Mouse (Mus musculus) heart, postnatal 14 days (tissue): ENCODE measurements around the gene Pitpnc1. TPM values are rescaled to one million over a fixed set of nuclear protein-coding genes. Genes with fewer than 3 reads are reported as not detected.

Source experiments
- DNase-seq, 2 experiments: peaks; one replicate each; pipeline ENCODE4 v3.0.0; 2021 to 2022
- intact Hi-C: fragments of 180-260 bp; cut with DNase I; formaldehyde crosslinking; loops from one replicate; pipeline ENCODE4 v1.15.1; 2025
- total RNA-seq, 2 experiments: library from RNA; stranded (reverse); gene quantifications; 2 replicates each; pipeline ENCODE4 v1.2.3; 2021

The Pitpnc1 gene
- total RNA-seq, 2 experiments from 2014 or later, result 67.9 to 68.4 TPM

- no peak for DNase-seq
- intact Hi-C loops, result no loop called here
Measured at GRCm38 (mm10) chr11:107447915-107448314, 22.6 kb downstream of the Pitpnc1 start.

GRCm38 (mm10) chr11:107447349-107447748 is 23.1 kb downstream of the Pitpnc1 start:
- intact Hi-C loops, result no loop called here
- peak in 1 of 2 experiments; percentile 37 for DNase-seq

GRCm38 (mm10) chr11:107446650-107447049 is 23.8 kb downstream of the Pitpnc1 start:
- intact Hi-C loops, result no loop called here

GRCm38 (mm10) chr11:107445683-107446082 is 24.8 kb downstream of the Pitpnc1 start:
- peak in 1 of 2 experiments; percentile 52 for DNase-seq
- intact Hi-C loops, result no loop called here

More at GRCm38 (mm10) chr11:107446650-107447049, 23.8 kb downstream of the Pitpnc1 start:
- DNase-seq, result no peak

GRCm38 (mm10) chr11:107443121-107444095 is 27.1 kb downstream of the Pitpnc1 start:
- no peak for DNase-seq
- intact Hi-C loops, result no loop called here

- DNase-seq, result no peak
- intact Hi-C loops, result no loop called here
Measured at GRCm38 (mm10) chr11:107441050-107441449, 29.4 kb downstream of the Pitpnc1 start.

GRCm38 (mm10) chr11:107438140-107438539 is 32.4 kb downstream of the Pitpnc1 start:
- intact Hi-C loops, result no loop called here
- DNase-seq, result no peak

GRCm38 (mm10) chr11:107437723-107438122 is 32.8 kb downstream of the Pitpnc1 start:
- intact Hi-C loops, result no loop called here
- DNase-seq, result peak in 1 of 2 experiments; percentile 39

GRCm38 (mm10) chr11:107435776-107436449 is 34.6 kb downstream of the Pitpnc1 start:
- no peak for DNase-seq
- intact Hi-C loops, result no loop called here

- intact Hi-C loops, result no loop called here
Measured at GRCm38 (mm10) chr11:107431197-107431965, 39.1 kb downstream of the Pitpnc1 start.

GRCm38 (mm10) chr11:107428011-107428410 is 42.5 kb downstream of the Pitpnc1 start:
- DNase-seq, result no peak
- intact Hi-C loops, result no loop called here

More at GRCm38 (mm10) chr11:107431197-107431965, 39.1 kb downstream of the Pitpnc1 start:
- no peak for DNase-seq

- intact Hi-C loops, result no loop called here
- DNase-seq, result no peak
Measured at GRCm38 (mm10) chr11:107424176-107424575, 46.3 kb downstream of the Pitpnc1 start.

GRCm38 (mm10) chr11:107422356-107422754 is 48.1 kb downstream of the Pitpnc1 start:
- no peak for DNase-seq
- intact Hi-C loops, result loop anchor here (2.0 kb wide), 1 partner anchor 46 kb away; no protein-coding TSS in a partner anchor

GRCm38 (mm10) chr11:107421751-107422355 is 48.6 kb downstream of the Pitpnc1 start:
- intact Hi-C loops, result loop anchor here (2.0 kb wide), 1 partner anchor 47 kb away; no protein-coding TSS in a partner anchor
- peak in 1 of 2 experiments; percentile 30 for DNase-seq

- intact Hi-C loops, result loop anchor here (5.0 kb wide), 1 partner anchor 32 kb away; no protein-coding TSS in a partner anchor
- no peak for DNase-seq
Measured at GRCm38 (mm10) chr11:107419925-107420324, 50.6 kb downstream of the Pitpnc1 start.

- intact Hi-C loops, result loop anchor here (5.0 kb wide), 1 partner anchor 35 kb away; no protein-coding TSS in a partner anchor
- DNase-seq, result peak; percentile 37 to 40
Measured at GRCm38 (mm10) chr11:107417041-107417583, 53.4 kb downstream of the Pitpnc1 start.

- intact Hi-C loops, result loop anchor here (5.0 kb wide), 1 partner anchor 36 kb away; no protein-coding TSS in a partner anchor
- DNase-seq, result no peak
Measured at GRCm38 (mm10) chr11:107416561-107416926, 54.0 kb downstream of the Pitpnc1 start.

- intact Hi-C loops, result loop anchor here (5.0 kb wide), 1 partner anchor 36 kb away; no protein-coding TSS in a partner anchor
- no peak for DNase-seq
Measured at GRCm38 (mm10) chr11:107415901-107416560, 54.5 kb downstream of the Pitpnc1 start.
